Mouse (Mus musculus) liver, embryonic 16.5 days (tissue): ENCODE results near the gene Cybrd1. TPM values are rescaled to one million over a fixed set of nuclear protein-coding genes. Genes with fewer than 3 reads are reported as not detected.

Experiments used
- ATAC-seq: fragments of 200-750 bp; cut with Nextera tagmentation; 2 replicates; pipeline ENCODE4 v1.8.0; 2017; ENCODE audit warnings: low read depth, mild to moderate bottlenecking, moderate number of reproducible peaks, moderate library complexity
- H3K27ac ChIP-seq: fragments of 300-500 bp; sonication (generic); 2 replicates; pipeline ENCODE4 v1.5.1; 2014; ENCODE audit warnings: mild to moderate bottlenecking, low read length
- H3K27me3 ChIP-seq: fragments of 300-500 bp; sonication (generic); 2 replicates; pipeline ENCODE4 v1.6.1; 2014; ENCODE audit warnings: low read depth, low read length, mixed read lengths; ENCODE audit not compliant: control insufficient read depth, insufficient read depth
- H3K36me3 ChIP-seq: fragments of 300-500 bp; sonication (generic); 2 replicates; pipeline ENCODE4 v1.6.1; 2014; ENCODE audit warnings: mild to moderate bottlenecking; ENCODE audit not compliant: control insufficient read depth, insufficient read depth
- H3K4me1 ChIP-seq: fragments of 300-500 bp; sonication (generic); 2 replicates; pipeline ENCODE4 v1.6.1; 2014; ENCODE audit warnings: low read depth, low read length, mixed read lengths; ENCODE audit not compliant: control insufficient read depth
- H3K4me2 ChIP-seq: fragments of 300-500 bp; sonication (generic); 2 replicates; pipeline ENCODE4 v1.6.1; 2014; ENCODE audit warnings: low read depth, low read length, mixed read lengths
- H3K4me3 ChIP-seq: fragments of 300-500 bp; sonication (generic); 2 replicates; pipeline ENCODE4 v1.5.1; 2014; ENCODE audit warnings: low read depth, mild to moderate bottlenecking, low read length
- H3K9ac ChIP-seq: fragments of 300-500 bp; sonication (generic); 2 replicates; pipeline ENCODE4 v1.6.1; 2014; ENCODE audit warnings: low read depth, low read length
- H3K9me3 ChIP-seq: fragments of 300-500 bp; sonication (generic); replicated peaks from 2 replicates; pipeline ENCODE4 v1.6.1; 2016; ENCODE audit warnings: low read length; ENCODE audit not compliant: control insufficient read depth
- WGBS: fragments of 180-500 bp; shearing (Covaris S2); extraction: QIAGEN DNeasy Blood & Tissue Kit; methylation state at CpG from one replicate; pipeline ENCODE4 v1.1.7; 2014; ENCODE audit not compliant: insufficient replicate concordance; 5-methylcytosine and 5-hydroxymethylcytosine counted together
- polyA plus RNA-seq: library from polyadenylated mRNA; unstranded; fragments of >200 nt; fragmentation: Nextera tagmentation; extraction: Ambion mirVana; gene quantifications from 2 replicates; pipeline ENCODE4 v1.2.1, GENCODE M21; 2015

Cybrd1 gene
- polyA plus RNA-seq, 1 experiment from 2014 or later: 1.7 TPM

DNA sequence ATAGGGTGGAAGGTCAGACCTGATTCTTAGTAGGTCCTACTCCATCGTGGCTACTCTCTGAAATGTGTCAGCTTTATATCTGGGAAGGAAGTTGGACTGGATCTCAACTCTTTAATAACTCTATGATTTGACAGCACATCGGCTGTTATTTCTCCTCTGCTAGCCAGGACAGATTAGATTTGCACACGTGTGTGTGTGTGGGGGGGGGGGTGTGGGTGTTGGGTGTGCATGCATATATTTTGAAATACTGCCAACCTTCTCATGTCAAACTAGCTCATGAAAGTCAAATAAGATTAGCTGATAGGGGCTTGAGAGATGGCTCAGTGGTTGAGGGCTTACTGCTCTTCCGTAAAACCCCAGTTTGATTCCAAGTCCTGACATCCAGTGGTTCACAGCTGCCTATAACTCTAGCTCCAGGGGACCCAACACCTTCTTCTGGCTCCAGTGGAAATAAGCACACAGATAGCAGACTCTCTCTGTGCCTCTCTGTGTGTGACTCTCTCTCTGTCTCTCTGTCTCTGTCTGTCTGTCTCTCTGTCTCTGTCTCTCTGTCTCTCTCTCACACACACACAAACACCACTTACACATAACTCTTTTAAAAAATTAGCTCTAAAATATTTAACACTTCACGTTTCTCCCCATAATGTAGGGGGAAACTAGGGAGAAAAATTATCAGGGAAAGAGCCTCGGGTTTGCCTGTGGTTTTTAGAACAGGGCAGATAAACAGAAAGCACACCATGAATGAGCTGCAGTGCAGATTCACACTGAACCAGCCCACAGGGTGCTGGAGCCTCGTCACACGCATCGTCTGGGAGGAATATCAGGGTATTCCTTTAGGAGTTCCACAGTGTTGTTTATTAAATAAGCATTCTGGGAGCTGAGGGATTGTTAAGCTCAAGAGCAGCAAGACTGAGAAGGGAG, 58.9 kb downstream of the Cybrd1 start:
- Histone ChIP-seq H3K36me3 (no peaks in the 10 kb centered on the region), H3K27ac (no peak overlapping the region), H3K4me1 (peaks cover 2% of the 10 kb centered on the region), H3K4me3 (no peak overlapping the region), H3K4me2 (peak overlapping the region; percentile 17; the same call in 1 of the 2 replicates), H3K27me3 (no peaks in the 10 kb centered on the region), H3K9me3 (no peaks in the 10 kb centered on the region), H3K9ac (no peak overlapping the region)
- 28% methylated on average over 9 of the region's 9 CpGs for WGBS
- no peak for ATAC-seq

DNA sequence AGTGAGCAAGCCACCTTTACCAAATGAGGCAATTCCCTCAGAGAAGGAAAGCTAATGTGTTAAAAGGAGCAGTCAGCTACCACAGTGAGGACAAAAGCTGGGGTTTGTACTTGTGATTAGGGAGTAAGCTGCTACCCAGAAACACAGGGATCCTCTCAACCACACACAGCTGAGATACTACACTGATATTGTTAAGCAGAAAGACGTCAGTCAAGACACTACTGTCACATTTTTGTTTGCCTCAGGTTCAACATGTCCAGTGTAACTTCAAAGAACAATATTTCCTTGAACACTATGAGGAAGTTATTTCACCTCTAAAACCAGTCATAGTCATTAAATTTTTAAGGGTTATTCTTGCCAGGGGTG, 59.5 kb downstream of the Cybrd1 start:
- H3K9me3 ChIP-seq: no peaks in the 10 kb centered on the region
- no peaks in the 10 kb centered on the region for H3K27me3 ChIP-seq
- H3K36me3 ChIP-seq: no peaks in the 10 kb centered on the region
- H3K4me1 ChIP-seq: peaks cover 2% of the 10 kb centered on the region
- H3K27ac ChIP-seq: no peak overlapping the region
- H3K4me2 ChIP-seq: 0 out of 2 replicates have a peak overlapping the region, but pooled peaks have one; percentile 17
- no peak overlapping the region for H3K4me3 ChIP-seq
- 31% methylated on average over 1 of the region's 1 CpGs for WGBS
- ATAC-seq: no peak
- H3K9ac ChIP-seq: no peak overlapping the region

DNA sequence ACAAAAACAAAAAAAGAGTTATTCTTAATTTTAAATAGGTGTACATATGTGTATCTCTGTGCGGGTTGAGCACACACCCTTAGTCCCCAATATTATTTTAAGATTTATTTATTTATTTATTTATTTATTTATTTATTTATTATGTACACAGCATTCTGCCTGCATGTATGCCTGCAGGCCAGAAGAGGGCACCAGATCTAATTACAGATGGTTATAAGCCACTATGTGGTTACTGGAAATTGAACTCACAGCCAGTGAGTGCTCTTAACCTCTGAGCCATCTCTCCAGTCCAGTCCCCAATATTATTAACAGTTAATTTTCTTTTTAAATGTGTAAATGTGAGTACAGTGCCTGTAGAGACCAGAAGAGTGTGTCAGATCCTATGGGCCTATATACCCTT, 60.0 kb downstream of the Cybrd1 start:
- Histone ChIP-seq H3K27me3 (no peaks in the 10 kb centered on the region), H3K36me3 (no peaks in the 10 kb centered on the region), H3K4me2 (no peak overlapping the region), H3K4me3 (no peak overlapping the region), H3K9me3 (no peaks in the 10 kb centered on the region), H3K9ac (no peak overlapping the region), H3K27ac (no peak overlapping the region), H3K4me1 (peaks cover 2% of the 10 kb centered on the region)
- ATAC-seq: no peak
- 72% methylated on average over 1 of the region's 1 CpGs for WGBS

DNA sequence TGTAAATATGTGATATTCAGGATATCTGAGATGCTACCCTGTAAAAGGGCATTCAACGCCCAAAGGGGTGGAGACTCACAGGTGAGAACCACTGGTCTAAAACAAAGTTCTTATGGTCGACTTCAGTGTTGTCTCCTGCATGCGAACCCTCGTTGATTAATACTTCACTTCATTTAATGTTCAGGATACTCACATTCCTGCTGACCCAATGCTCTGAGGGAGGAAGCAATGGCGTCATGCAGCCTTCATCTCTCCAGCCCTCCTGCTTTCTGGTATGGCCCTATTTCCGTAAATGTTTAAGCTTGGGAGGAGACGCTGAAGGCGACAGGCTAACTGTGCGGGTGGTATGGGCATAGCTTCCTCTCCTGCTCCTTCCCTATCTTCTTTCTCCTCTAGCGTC, 62.0 kb downstream of the Cybrd1 start:
- Histone ChIP-seq H3K9ac (no peak overlapping the region), H3K27ac (no peak overlapping the region), H3K36me3 (no peaks in the 10 kb centered on the region), H3K4me1 (peaks cover 2% of the 10 kb centered on the region), H3K4me2 (no peak overlapping the region), H3K27me3 (no peaks in the 10 kb centered on the region), H3K4me3 (no peak overlapping the region), H3K9me3 (no peaks in the 10 kb centered on the region)
- no peak for ATAC-seq
- WGBS: 74% methylated on average over 10 of the region's 10 CpGs

DNA sequence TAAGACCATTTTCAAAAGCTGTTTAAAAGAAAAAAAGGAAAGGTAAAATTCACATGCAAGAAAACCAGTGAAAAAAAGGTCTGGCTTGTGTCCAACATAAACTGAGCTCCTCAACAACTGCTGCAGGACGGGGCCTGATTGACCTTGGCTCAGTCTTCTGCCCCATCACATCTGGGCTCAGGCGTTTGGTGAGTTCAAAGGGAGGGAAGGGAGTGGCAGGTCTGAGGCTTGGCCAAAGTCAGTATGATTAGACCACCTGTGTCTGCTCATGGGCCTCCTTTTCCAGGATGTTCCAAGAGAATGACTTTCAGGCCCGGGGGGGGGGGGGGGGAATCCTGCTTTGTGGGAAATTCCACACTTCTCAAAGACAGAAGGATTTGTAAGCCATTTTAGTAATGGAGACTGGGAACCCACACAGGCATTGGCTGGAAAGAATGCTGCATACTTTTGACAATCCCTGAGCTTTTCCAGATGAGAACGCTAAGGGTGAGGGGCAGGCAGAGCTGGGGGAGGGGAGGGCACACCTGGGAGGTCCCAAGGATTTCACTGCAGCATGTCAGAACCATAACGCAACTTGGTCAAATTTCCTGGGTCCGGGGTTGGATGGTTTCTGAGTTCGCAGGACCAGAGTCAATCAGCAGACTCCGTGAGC, 63.0 kb downstream of the Cybrd1 start:
- H3K4me2 ChIP-seq: no peak overlapping the region
- no peak overlapping the region for H3K27ac ChIP-seq
- WGBS: 61% methylated on average over 8 of the region's 8 CpGs
- H3K9ac ChIP-seq: no peak overlapping the region
- no peaks in the 10 kb centered on the region for H3K36me3 ChIP-seq
- H3K9me3 ChIP-seq: no peaks in the 10 kb centered on the region
- peaks cover 2% of the 10 kb centered on the region for H3K4me1 ChIP-seq
- H3K27me3 ChIP-seq: no peaks in the 10 kb centered on the region
- ATAC-seq: no peak
- H3K4me3 ChIP-seq: no peak overlapping the region

DNA sequence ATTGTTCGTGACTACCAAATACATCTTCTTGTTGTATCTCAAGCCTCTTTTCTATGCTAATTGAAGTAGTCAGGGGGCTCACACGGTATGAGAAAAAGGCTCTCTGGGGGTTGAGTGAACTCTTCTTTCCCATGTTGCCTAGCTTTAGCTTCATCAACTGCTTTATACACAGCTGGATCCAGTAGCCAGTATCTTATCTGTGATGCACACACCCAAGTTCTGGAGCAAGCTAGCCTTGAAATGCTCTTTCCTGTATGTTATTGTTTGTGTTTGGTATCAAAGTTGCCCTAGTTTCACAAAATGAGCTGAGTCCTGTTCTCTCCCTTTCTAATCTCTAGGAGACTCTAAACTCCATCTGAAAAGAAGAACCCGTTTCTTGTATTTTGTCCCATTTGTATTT, 70.2 kb downstream of the Cybrd1 start:
- Histone ChIP-seq H3K4me2 (no peak overlapping the region), H3K27ac (0 out of 2 replicates have a peak overlapping the region, but pooled peaks have one; percentile 57), H3K27me3 (peaks cover 16% of the 10 kb centered on the region), H3K4me3 (no peak overlapping the region), H3K9me3 (no peaks in the 10 kb centered on the region), H3K36me3 (no peaks in the 10 kb centered on the region), H3K4me1 (peaks cover 2% of the 10 kb centered on the region), H3K9ac (no peak overlapping the region)
- 44% methylated on average over 3 of the region's 3 CpGs for WGBS
- peak; percentile 82 for ATAC-seq

DNA sequence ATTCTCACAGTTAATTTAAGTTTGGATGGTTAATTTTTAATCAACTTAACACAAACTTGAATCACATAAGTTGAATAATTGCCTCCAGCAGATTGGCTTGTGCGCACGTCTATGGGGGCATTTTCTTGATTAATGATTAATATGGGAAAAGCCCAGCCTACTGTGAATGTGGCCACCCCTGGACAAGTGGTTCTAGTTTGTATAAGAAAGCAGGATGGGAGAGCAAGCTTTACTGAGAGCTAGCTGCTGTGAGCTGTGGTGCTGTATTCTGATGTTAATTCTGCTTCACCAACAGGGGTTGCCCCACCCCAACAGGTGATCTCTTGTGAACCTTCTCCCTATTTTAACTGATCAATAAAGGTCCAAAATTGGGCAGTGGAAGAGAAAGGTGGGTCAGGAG, 71.1 kb downstream of the Cybrd1 start:
- Histone ChIP-seq H3K27me3 (peaks cover 16% of the 10 kb centered on the region), H3K9ac (no peak overlapping the region), H3K27ac (no peak overlapping the region), H3K4me2 (no peak overlapping the region), H3K36me3 (no peaks in the 10 kb centered on the region), H3K4me1 (peaks cover 2% of the 10 kb centered on the region), H3K9me3 (no peaks in the 10 kb centered on the region), H3K4me3 (no peak overlapping the region)
- no peak for ATAC-seq
- 55% methylated on average over 2 of the region's 2 CpGs for WGBS

DNA sequence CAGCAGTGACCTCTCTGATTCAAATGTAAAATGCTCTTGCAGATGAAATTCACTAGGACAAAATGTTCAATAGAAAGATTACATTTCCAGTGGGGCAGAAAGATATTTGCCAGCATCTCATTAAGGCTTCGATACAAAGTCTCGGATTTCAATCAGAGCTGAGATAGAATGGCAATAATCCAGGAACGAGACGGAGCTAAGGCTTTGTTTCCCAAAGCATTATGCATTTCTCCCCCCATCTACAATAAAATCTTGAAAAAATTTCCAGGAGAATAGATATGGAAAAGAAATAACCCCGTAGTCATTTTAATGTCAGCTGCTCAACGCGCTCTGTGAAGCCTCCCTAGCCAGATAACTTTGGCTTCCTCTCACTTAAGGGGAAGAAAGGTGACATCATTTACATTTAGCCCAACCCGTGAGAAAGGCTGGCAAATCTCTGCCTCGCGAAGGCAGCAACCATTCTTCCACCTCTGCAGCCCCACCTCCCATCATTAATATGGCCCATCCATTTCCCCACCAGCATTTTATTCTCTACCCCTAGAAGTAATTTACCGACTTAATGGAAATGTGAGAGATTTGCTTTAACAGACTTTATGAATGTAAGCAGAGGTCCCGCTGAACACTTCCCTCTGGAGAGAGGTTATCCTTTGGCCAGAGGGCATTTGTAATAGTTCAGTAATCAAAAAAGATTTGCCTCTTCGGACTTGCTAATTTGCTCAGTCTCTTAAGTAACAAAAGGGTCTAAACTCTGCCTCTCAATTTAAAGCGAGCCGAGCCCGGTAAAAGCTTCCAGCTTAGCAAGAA, 73.9 kb downstream of the Cybrd1 start:
- H3K27me3 ChIP-seq: peaks cover 16% of the 10 kb centered on the region
- no peak overlapping the region for H3K4me3 ChIP-seq
- no peaks in the 10 kb centered on the region for H3K9me3 ChIP-seq
- no peak overlapping the region for H3K9ac ChIP-seq
- peaks cover 2% of the 10 kb centered on the region for H3K4me1 ChIP-seq
- no peak for ATAC-seq
- H3K36me3 ChIP-seq: no peaks in the 10 kb centered on the region
- no peak overlapping the region for H3K27ac ChIP-seq
- no peak overlapping the region for H3K4me2 ChIP-seq
- 35% methylated on average over 16 of the region's 16 CpGs for WGBS
